Mouse (Mus musculus) kidney, postnatal 0 days (tissue): ENCODE results near the gene Dnase1l3. TPM values are rescaled to one million over a fixed set of nuclear protein-coding genes. Genes with fewer than 3 reads are reported as not detected.

Experiments
- ATAC-seq: fragments of 200-750 bp; cut with Nextera tagmentation; replicated peaks from 2 replicates; pipeline ENCODE4 v1.8.0; 2017; ENCODE audit warnings: low read depth, moderate number of reproducible peaks, moderate TSS enrichment, moderate library complexity; ENCODE audit not compliant: low FRiP score
- DNase-seq: peaks from one replicate; pipeline ENCODE4 v3.0.0-alpha.2; 2016; ENCODE audit warnings: low spot score
- H3K27ac ChIP-seq: fragments of 300-500 bp; sonication (generic); 2 replicates; pipeline ENCODE4 v1.5.1; 2014; ENCODE audit warnings: mild to moderate bottlenecking
- H3K27me3 ChIP-seq: fragments of 300-500 bp; sonication (generic); 2 replicates; pipeline ENCODE4 v1.6.1; 2014; ENCODE audit warnings: low read length, mixed read lengths; ENCODE audit not compliant: insufficient read depth
- H3K36me3 ChIP-seq: fragments of 300-500 bp; sonication (generic); 2 replicates; pipeline ENCODE4 v1.6.1; 2014; ENCODE audit warnings: low read length, mixed read lengths; ENCODE audit not compliant: insufficient read depth
- H3K4me1 ChIP-seq: fragments of 300-500 bp; sonication (generic); replicated peaks from 2 replicates; pipeline ENCODE4 v1.6.1; 2014; ENCODE audit warnings: antibody characterized with exemption, low read length, mixed read lengths; ENCODE audit not compliant: insufficient read depth
- H3K4me2 ChIP-seq: fragments of 300-500 bp; sonication (generic); 2 replicates; pipeline ENCODE4 v1.6.1; 2014; ENCODE audit warnings: mild to moderate bottlenecking, low read length, moderate library complexity, mixed read lengths
- H3K4me3 ChIP-seq: fragments of 300-500 bp; sonication (generic); replicated peaks from 2 replicates; pipeline ENCODE4 v1.5.1; 2014; ENCODE audit warnings: low read depth, low read length
- H3K9ac ChIP-seq: fragments of 300-500 bp; sonication (generic); 2 replicates; pipeline ENCODE4 v1.6.1; 2014; ENCODE audit warnings: low read depth, low read length
- H3K9me3 ChIP-seq: fragments of 300-500 bp; sonication (generic); replicated peaks from 2 replicates; pipeline ENCODE4 v1.6.1; 2016; ENCODE audit warnings: low read length, inconsistent platforms, mixed read lengths
- CTCF ChIP-seq: IDR thresholded peaks from 2 replicates; pipeline ENCODE4 v1.5.1; 2016; ENCODE audit warnings: antibody characterized with exemption, low read depth, mild to moderate bottlenecking, moderate library complexity
- WGBS: fragments of 180-500 bp; shearing (Covaris S2); extraction: QIAGEN DNeasy Blood & Tissue Kit; methylation state at CpG from one replicate; pipeline ENCODE4 v1.1.7; 2014; 5-methylcytosine and 5-hydroxymethylcytosine counted together
- polyA plus RNA-seq: library from polyadenylated mRNA; unstranded; fragments of >200 nt; fragmentation: Nextera tagmentation; extraction: Ambion mirVana; gene quantifications from 2 replicates; pipeline ENCODE4 v1.2.1, GENCODE M21; 2015

Dnase1l3 gene
- polyA plus RNA-seq, 1 experiment from 2014 or later: 0.25 TPM

DNA sequence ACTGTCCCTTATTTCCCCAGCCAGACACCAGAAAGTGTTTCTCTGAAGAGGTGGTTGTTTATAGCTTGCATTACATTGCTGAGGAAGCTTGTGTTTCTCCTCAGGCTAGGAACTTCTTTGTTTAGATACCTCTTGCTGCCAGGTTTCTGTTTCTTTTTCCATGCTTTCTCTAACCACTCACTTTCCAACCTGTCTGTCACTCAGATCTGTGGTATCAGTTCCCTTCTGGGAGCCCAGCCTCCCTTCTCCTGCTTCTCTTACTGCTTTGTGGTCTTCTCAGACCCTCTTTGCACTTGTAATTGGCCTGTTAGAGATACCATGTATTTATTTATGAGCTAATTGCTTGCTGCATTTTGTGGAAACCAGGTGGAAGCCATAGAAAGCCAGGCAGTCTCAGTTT, 70.7 kb downstream of the Dnase1l3 start:
- H3K4me3 ChIP-seq: no peak overlapping the region
- no peaks in the 10 kb centered on the region for H3K9me3 ChIP-seq
- peaks cover 32% of the 10 kb centered on the region; the same call in 1 of the 2 replicates for H3K36me3 ChIP-seq
- H3K27ac ChIP-seq: no peak overlapping the region
- ATAC-seq (no peak), DNase-seq (no peak)
- no peak overlapping the region for H3K4me2 ChIP-seq
- TF ChIP-seq CTCF: no peak
- H3K27me3 ChIP-seq: no peaks in the 10 kb centered on the region
- no peak overlapping the region for H3K9ac ChIP-seq
- no peaks in the 10 kb centered on the region for H3K4me1 ChIP-seq

DNA sequence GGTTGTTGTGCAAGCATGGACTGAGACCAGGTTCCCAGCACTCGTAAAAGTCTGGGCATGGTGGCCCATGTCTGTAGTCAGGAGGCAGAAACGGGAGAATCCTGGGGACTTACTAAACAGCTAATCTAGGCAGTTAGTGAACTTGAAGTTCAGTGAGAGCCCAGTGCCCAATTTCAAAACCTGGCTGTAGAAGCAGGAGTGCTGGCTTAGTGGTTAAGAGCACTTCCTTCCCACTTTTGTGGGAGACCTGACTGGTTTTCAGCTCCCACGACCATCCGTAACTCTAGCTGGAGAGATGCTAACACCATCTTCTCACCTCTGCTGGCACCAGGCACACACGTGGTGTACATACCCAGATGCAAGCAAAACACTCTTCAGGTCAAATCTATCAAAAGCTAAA, 72.9 kb downstream of the Dnase1l3 start:
- 82% methylated on average over 5 of the region's 5 CpGs for WGBS
- DNase-seq: no peak
- Histone ChIP-seq H3K9ac (no peak overlapping the region), H3K4me2 (no peak overlapping the region), H3K4me3 (no peak overlapping the region), H3K27me3 (no peaks in the 10 kb centered on the region), H3K9me3 (no peaks in the 10 kb centered on the region), H3K27ac (no peak overlapping the region), H3K4me1 (no peaks in the 10 kb centered on the region), H3K36me3 (peaks cover 39% of the 10 kb centered on the region)
- TF ChIP-seq CTCF: no peak
- no peak for ATAC-seq

DNA sequence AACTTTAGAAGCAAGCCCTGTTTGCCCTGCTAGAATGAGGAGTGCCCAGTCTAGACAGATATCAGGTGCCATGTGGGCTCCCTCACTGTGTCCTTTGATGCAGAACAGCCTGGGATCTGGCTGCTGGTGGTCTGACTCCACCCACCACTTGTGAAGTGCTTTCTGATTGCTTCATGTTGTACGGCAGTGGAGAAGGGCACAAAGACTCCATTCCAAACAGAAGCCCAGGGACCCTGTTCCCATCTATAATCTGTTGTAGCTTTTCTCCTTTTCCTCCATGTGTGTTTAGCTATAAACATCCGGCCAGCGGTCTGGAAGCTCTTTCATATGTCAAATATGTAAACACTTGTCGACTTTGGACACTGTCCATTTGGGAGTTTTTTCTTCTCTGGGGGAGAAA, 74.5 kb downstream of the Dnase1l3 start:
- 47% methylated on average over 4 of the region's 4 CpGs for WGBS
- no peak overlapping the region for H3K4me3 ChIP-seq
- ATAC-seq (peak; percentile 71), DNase-seq (peak; percentile 73)
- no peaks in the 10 kb centered on the region for H3K4me1 ChIP-seq
- H3K4me2 ChIP-seq: no peak overlapping the region
- no peaks in the 10 kb centered on the region for H3K9me3 ChIP-seq
- H3K27ac ChIP-seq: no peak overlapping the region
- H3K9ac ChIP-seq: no peak overlapping the region
- H3K36me3 ChIP-seq: peaks cover 40% of the 10 kb centered on the region
- TF ChIP-seq CTCF: no peak
- H3K27me3 ChIP-seq: no peaks in the 10 kb centered on the region

DNA sequence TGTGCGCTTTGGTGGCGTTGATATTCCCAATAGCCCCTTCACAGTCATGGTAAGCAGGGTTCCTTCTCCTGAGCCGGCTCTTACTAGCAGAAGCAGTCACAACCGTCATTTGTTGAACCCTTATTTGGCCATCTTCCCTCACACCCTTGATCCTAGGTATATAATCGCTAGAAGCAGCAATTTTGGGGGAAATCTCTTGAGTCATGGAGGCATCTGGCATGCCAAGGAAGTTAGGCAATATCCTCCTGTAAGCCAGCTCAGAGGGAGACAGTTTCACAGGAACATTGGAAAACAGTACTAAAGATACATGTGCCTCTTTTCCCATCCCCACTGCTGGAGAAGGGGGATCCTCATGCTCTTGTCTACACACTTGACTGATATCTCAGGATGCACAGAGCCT, 75.1 kb downstream of the Dnase1l3 start:
- 87% methylated on average over 5 of the region's 5 CpGs for WGBS
- H3K9ac ChIP-seq: no peak overlapping the region
- no peak overlapping the region for H3K4me2 ChIP-seq
- no peak for TF ChIP-seq CTCF
- H3K27me3 ChIP-seq: no peaks in the 10 kb centered on the region
- no peaks in the 10 kb centered on the region for H3K9me3 ChIP-seq
- ATAC-seq: no peak
- no peak for DNase-seq
- H3K27ac ChIP-seq: no peak overlapping the region
- H3K4me1 ChIP-seq: no peaks in the 10 kb centered on the region
- H3K4me3 ChIP-seq: no peak overlapping the region
- H3K36me3 ChIP-seq: peaks cover 42% of the 10 kb centered on the region

DNA sequence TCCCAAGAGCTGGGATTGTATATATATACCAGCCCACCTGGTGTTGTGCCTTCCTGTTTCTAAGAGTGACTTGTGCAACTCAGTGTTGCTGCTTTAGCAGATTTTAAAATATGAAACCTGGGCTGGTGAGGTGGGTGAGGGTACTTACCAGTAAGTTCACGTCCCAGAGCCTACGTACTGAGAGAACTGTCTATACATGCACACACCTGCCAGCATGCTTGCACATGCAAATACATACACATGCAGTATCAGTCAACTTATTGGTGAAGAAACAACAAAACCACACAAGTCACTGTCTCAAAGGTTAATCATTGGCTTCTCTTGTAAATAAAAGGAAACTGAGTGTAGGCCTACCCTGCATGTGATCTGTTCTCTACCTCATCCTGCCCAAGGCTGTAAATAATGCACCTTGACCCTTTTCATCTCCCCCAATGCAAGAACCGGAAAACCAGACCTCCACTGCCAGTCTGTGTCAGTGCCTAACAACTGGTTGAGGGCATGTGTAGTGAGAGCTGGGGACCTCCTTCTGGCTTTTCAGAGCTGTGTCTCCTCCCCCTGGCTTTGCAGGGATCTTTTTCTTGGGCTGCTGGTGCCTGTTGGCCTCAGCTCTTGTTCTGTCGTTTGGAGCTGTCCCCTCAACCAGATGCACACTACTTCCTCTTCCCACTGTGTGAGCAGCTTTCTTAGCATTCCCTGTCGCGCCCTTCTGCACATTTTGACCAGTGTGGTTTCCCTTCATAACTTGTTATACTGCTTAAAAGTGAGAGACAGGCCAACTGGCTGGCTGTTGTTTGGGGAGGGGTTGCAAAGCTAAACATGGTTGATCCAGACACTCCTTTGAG, 76.0 kb downstream of the Dnase1l3 start:
- TF ChIP-seq CTCF: no peak
- Histone ChIP-seq H3K4me2 (no peak overlapping the region), H3K27me3 (no peaks in the 10 kb centered on the region), H3K9ac (no peak overlapping the region), H3K4me3 (no peak overlapping the region), H3K9me3 (no peaks in the 10 kb centered on the region), H3K4me1 (no peaks in the 10 kb centered on the region), H3K36me3 (peaks cover 39% of the 10 kb centered on the region), H3K27ac (no peak overlapping the region)
- no peak for DNase-seq
- no peak; the same call in 1 of the 2 replicates for ATAC-seq
- 71% methylated on average over 6 of the region's 6 CpGs for WGBS

Other genes starting within 250 kb of the Dnase1l3 start
- not detected in 2 replicates for gene Gm26661, start 203.0 kb downstream of the Dnase1l3 start, polyA plus RNA-seq
- 10.7 and 12.7 TPM in 2 replicates for gene Flnb, start 176.6 kb downstream of the Dnase1l3 start, polyA plus RNA-seq
- not detected in 2 replicates for gene Gm45521, start 37.3 kb downstream of the Dnase1l3 start, polyA plus RNA-seq
- gene Abhd6, start 8.3 kb upstream of the Dnase1l3 start, polyA plus RNA-seq: 41.6 and 42.9 TPM in 2 replicates
- 58.9 and 61.8 TPM in 2 replicates for gene Rpp14, start 85.8 kb upstream of the Dnase1l3 start, polyA plus RNA-seq
- 39.4 and 41.7 TPM in 2 replicates for gene Pxk, start 103.6 kb upstream of the Dnase1l3 start, polyA plus RNA-seq
- 318 and 322 TPM in 2 replicates for gene Pdhb, start 178.5 kb upstream of the Dnase1l3 start, polyA plus RNA-seq
- gene Kctd6, start 219.6 kb upstream of the Dnase1l3 start, polyA plus RNA-seq: 30.2 and 34.1 TPM in 2 replicates